Comparison of ENCODE assay signal across 29 mouse cellular contexts in genomic region chr16:6525507-6526170, GRCm38 (mm10).
A peak's percentile ranks its signal among the peaks of the same experiment; 100 is the strongest.
DNase-seq lines count a peak whose midpoint lies in the region; ATAC-seq and TF ChIP-seq lines count a peak whose summit lies in the region.
"Had no signal": no experiment of that assay in that cellular context is flagged by ENCODE, and none has a peak within 500 bp of the region (broad histone marks: within the 10 kb centered on the region; RNA-seq: fewer than 3 reads in every experiment).

No protein-coding gene starts in this region.

- TF ChIP-seq CTCF in forebrain, postnatal 0 days (IDR thresholded peaks at IDR 0.05; ENCODE audit: low read depth) = no peak
- no peak for TF ChIP-seq CTCF in left cerebral cortex, adult 2 months (IDR thresholded peaks at IDR 0.05)

- H3K27me3 ChIP-seq in forebrain, postnatal 0 days (ENCODE audit: insufficient read depth, low read length) = no peaks in the 10 kb centered on the region
- no peaks in the 10 kb centered on the region for H3K27me3 ChIP-seq in forebrain, embryonic 16.5 days (replicated peaks; ENCODE audit: control insufficient read depth, insufficient read depth, low read length)
- H3K27me3 ChIP-seq: embryonic facial prominence, embryonic 12.5 days; heart, embryonic 13.5 days had no signal

- no peak overlapping the region for H3K27ac ChIP-seq in forebrain, postnatal 0 days (ENCODE audit: low read depth, low read length)
- no peak overlapping the region for H3K27ac ChIP-seq in forebrain, embryonic 16.5 days (ENCODE audit: low read length)
- H3K27ac ChIP-seq in left cerebral cortex, adult 2 months = peak overlapping the region; percentile 76
- H3K27ac ChIP-seq: embryonic facial prominence, embryonic 12.5 days; heart, embryonic 13.5 days; hindbrain, embryonic 14.5 days; liver, embryonic 14.5 days; macrophage; stomach, postnatal 0 days had no signal

- no peak overlapping the region for H3K4me3 ChIP-seq in forebrain, postnatal 0 days (ENCODE audit: low read depth, low read length)
- H3K4me3 ChIP-seq in forebrain, embryonic 16.5 days (replicated peaks; ENCODE audit: low read length) = no peak overlapping the region
- no peak overlapping the region for H3K4me3 ChIP-seq in left cerebral cortex, adult 2 months
- H3K4me3 ChIP-seq: embryonic facial prominence, embryonic 12.5 days; heart, embryonic 13.5 days had no signal

- no peak overlapping the region for H3K4me2 ChIP-seq in forebrain, postnatal 0 days (ENCODE audit: low read depth)
- H3K4me2 ChIP-seq in forebrain, embryonic 16.5 days (ENCODE audit: low read length) = no peak overlapping the region
- H3K4me2 ChIP-seq: embryonic facial prominence, embryonic 12.5 days; heart, embryonic 13.5 days; hindbrain, embryonic 14.5 days had no signal

- no peaks in the 10 kb centered on the region for H3K36me3 ChIP-seq in forebrain, postnatal 0 days (ENCODE audit: insufficient read depth)
- H3K36me3 ChIP-seq in forebrain, embryonic 16.5 days (ENCODE audit: control insufficient read depth, insufficient read depth) = no peaks in the 10 kb centered on the region
- H3K36me3 ChIP-seq: embryonic facial prominence, embryonic 12.5 days; G1E; heart, embryonic 13.5 days had no signal

- peak; percentile 34 for DNase-seq in forebrain, postnatal 0 days
- no peak for DNase-seq in left cerebral cortex, adult 2 months (ENCODE audit: extremely low spot score in 1 of 2, low spot score in 2 of 2)
- DNase-seq in left cerebral cortex, postnatal 4 days = no peak
- DNase-seq in left cerebral cortex, postnatal 25 days (ENCODE audit: low spot score in 2 of 2) = peak; percentile 39 to 92
- DNase-seq in right cerebral cortex, postnatal 36 days (ENCODE audit: low spot score in 2 of 2) = peak; percentile 24 to 74
- DNase-seq in kidney, adult 11 months = no peak
- DNase-seq in kidney, adult 9 months = no peak
- DNase-seq: adrenal gland, adult 8-10 months; cerebellum, adult 8-10 months; cerebellum, postnatal 25 days; embryo, embryonic 11 days; heart, postnatal 10 days; kidney, adult 18-20 months; kidney, postnatal 36 days; layer of hippocampus, postnatal 36 days; liver; lung, adult 2 months; lung, postnatal 10 days; midbrain, embryonic 14.5 days; thymus, adult 2 months had no signal

- 60% methylated on average over 3 of the region's 3 CpGs for WGBS in forebrain, postnatal 0 days
- WGBS in forebrain, embryonic 16.5 days = 57% methylated on average over 3 of the region's 3 CpGs

- ATAC-seq in forebrain, postnatal 0 days = no peak
- ATAC-seq in forebrain, embryonic 16.5 days = no peak
- ATAC-seq: inflammation-experienced regulatory T-cells, adult 6 months had no signal

- intact Hi-C loops in left cerebral cortex, adult 2 months (cut with DNase I) = loop anchor here (1.0 to 5.0 kb wide), 2 partner anchors 22 to 122 kb away; no protein-coding TSS in a partner anchor
- intact Hi-C loops in left cerebral cortex, postnatal 4 days (cut with DNase I) = no loop called here
- intact Hi-C loops in left cerebral cortex, postnatal 25 days (cut with DNase I) = loop anchor here (1.0 to 5.0 kb wide), 2 partner anchors 23 to 212 kb away; no protein-coding TSS in a partner anchor

- no peak overlapping the region for H3K9ac ChIP-seq in forebrain, postnatal 0 days
- H3K9ac ChIP-seq in forebrain, embryonic 16.5 days (replicated peaks; ENCODE audit: low read depth, low read length) = no peak overlapping the region
- H3K9ac ChIP-seq: embryonic facial prominence, embryonic 12.5 days; heart, embryonic 13.5 days; hindbrain, embryonic 14.5 days; liver, embryonic 14.5 days had no signal

- H3K9me3 ChIP-seq in forebrain, postnatal 0 days (ENCODE audit: low read length) = no peaks in the 10 kb centered on the region
- H3K9me3 ChIP-seq in forebrain, embryonic 16.5 days (ENCODE audit: control insufficient read depth, low read length) = no peaks in the 10 kb centered on the region
- H3K9me3 ChIP-seq: embryonic facial prominence, embryonic 12.5 days; heart, embryonic 13.5 days had no signal

- no peaks in the 10 kb centered on the region for H3K4me1 ChIP-seq in forebrain, postnatal 0 days (ENCODE audit: insufficient read depth)
- no peaks in the 10 kb centered on the region for H3K4me1 ChIP-seq in forebrain, embryonic 16.5 days (replicated peaks; ENCODE audit: control insufficient read depth, insufficient read depth, low read length)
- H3K4me1 ChIP-seq: embryonic facial prominence, embryonic 12.5 days; heart, embryonic 13.5 days had no signal

Comparison
In these comparisons a context has a peak if more than half of its experiments do, and no peak if none do; other contexts are left out.
1. DNase-seq: peak in forebrain, postnatal 0 days (single experiment), left cerebral cortex, postnatal 25 days (2 of 2) and right cerebral cortex, postnatal 36 days (2 of 2); none in left cerebral cortex, adult 2 months (0 of 2), left cerebral cortex, postnatal 4 days (single experiment), kidney, adult 11 months (single experiment) and kidney, adult 9 months (single experiment).